Mouse (Mus musculus) limb, embryonic 12.5 days (tissue): Measurements from ENCODE around the gene Phf23. TPM values are rescaled to one million over a fixed set of nuclear protein-coding genes. Genes with fewer than 3 reads are reported as not detected.
A peak's percentile ranks its signal among the peaks of the same experiment; 100 is the strongest.

Experiments
- ATAC-seq: fragments of 200-750 bp; cut with Nextera tagmentation; 2 replicates; pipeline ENCODE4 v1.8.0; 2017; ENCODE audit warnings: low read depth, moderate TSS enrichment; ENCODE audit not compliant: insufficient number of reproducible peaks, insufficient read depth, low FRiP score, low TSS enrichment
- H3K27ac ChIP-seq: fragments of 300-500 bp; sonication (generic); 2 replicates; pipeline ENCODE4 v1.5.1; 2016; ENCODE audit warnings: mild to moderate bottlenecking, moderate library complexity
- H3K27me3 ChIP-seq: fragments of 300-500 bp; sonication (generic); 2 replicates; pipeline ENCODE4 v1.6.1; 2016; ENCODE audit warnings: mild to moderate bottlenecking, moderate library complexity
- H3K36me3 ChIP-seq: fragments of 300-500 bp; sonication (generic); 2 replicates; pipeline ENCODE4 v1.6.1; 2016; ENCODE audit warnings: mild to moderate bottlenecking, moderate library complexity
- H3K4me1 ChIP-seq: fragments of 300-500 bp; sonication (generic); replicated peaks from 2 replicates; pipeline ENCODE4 v1.6.1; 2016
- H3K4me2 ChIP-seq: fragments of 300-500 bp; sonication (generic); 2 replicates; pipeline ENCODE4 v1.6.1; 2016; ENCODE audit warnings: mild to moderate bottlenecking, moderate library complexity
- H3K4me3 ChIP-seq: fragments of 300-500 bp; sonication (generic); replicated peaks from 2 replicates; pipeline ENCODE4 v1.5.1; 2016; ENCODE audit warnings: mild to moderate bottlenecking
- H3K9ac ChIP-seq: fragments of 300-500 bp; sonication (generic); replicated peaks from 2 replicates; pipeline ENCODE4 v1.6.1; 2016; ENCODE audit warnings: mild to moderate bottlenecking, moderate library complexity
- H3K9me3 ChIP-seq: fragments of 300-500 bp; sonication (generic); 2 replicates; pipeline ENCODE4 v1.6.1; 2016; ENCODE audit warnings: mild to moderate bottlenecking, moderate library complexity
- WGBS: fragments of 180-500 bp; shearing (Covaris S2); methylation state at CpG from one replicate; pipeline ENCODE4 v1.1.7; 2016; 5-methylcytosine and 5-hydroxymethylcytosine counted together
- polyA plus RNA-seq: library from polyadenylated mRNA; unstranded; fragments of >200 nt; fragmentation: Nextera tagmentation; extraction: Ambion mirVana; gene quantifications from 2 replicates; pipeline ENCODE4 v1.2.1, GENCODE M21; 2016

Gene Phf23
- polyA plus RNA-seq, 1 experiment from 2014 or later = 102 TPM

DNA sequence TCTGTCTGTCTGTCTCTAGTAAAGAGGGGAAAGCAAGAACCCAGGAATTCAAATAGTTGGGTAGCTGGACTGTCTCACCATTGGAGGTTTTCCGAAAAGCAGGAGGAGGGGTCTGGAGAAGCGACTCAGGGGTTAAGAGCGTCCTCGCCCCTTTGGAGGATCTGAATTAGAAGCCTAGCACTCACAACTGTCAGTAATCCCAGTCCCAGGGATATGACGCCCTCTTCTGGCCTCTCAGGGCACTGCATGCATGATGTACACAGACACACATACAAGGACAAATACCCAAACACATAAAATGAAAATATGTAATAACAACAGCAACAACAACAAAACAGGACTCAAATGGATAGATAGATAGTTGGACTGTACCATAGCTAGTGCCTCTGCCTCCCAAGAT is 35.0 kb upstream of the Phf23 start:
- Histone ChIP-seq H3K9ac (no peak overlapping the region), H3K4me1 (peaks cover 7% of the 10 kb centered on the region; the same call in 1 of the 2 replicates), H3K4me2 (no peak overlapping the region), H3K27ac (no peak overlapping the region), H3K27me3 (peaks cover 61% of the 10 kb centered on the region), H3K4me3 (no peak overlapping the region), H3K9me3 (no peaks in the 10 kb centered on the region), H3K36me3 (no peaks in the 10 kb centered on the region)
- ATAC-seq = no peak
- WGBS = 34% methylated on average over 5 of the region's 5 CpGs

DNA sequence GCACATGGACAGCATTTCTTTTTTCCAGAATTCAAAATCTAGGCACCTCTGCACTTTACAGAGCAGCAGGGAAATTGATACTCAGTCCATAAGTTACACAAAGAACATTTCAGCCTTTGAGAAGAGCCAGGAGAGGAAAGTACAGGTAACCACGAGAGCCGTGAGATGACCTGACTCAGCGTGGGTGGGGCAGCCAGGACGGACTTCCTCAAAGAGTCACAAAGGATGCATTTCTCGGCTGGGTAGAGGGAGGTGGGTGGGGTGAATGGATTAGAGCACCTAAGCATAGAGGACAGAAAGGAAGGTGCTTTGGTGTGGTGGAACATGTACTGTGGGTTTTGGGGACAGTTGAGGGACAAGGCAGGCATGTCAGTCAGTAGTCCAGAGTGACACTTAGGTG is 33.7 kb upstream of the Phf23 start:
- peaks cover 74% of the 10 kb centered on the region for H3K27me3 ChIP-seq
- H3K36me3 ChIP-seq = no peaks in the 10 kb centered on the region
- H3K4me3 ChIP-seq = no peak overlapping the region
- no peak overlapping the region for H3K27ac ChIP-seq
- H3K9me3 ChIP-seq = no peaks in the 10 kb centered on the region
- no peak overlapping the region for H3K9ac ChIP-seq
- no peak overlapping the region for H3K4me2 ChIP-seq
- 37% methylated on average over 5 of the region's 5 CpGs for WGBS
- peaks cover 18% of the 10 kb centered on the region for H3K4me1 ChIP-seq
- no peak for ATAC-seq

DNA sequence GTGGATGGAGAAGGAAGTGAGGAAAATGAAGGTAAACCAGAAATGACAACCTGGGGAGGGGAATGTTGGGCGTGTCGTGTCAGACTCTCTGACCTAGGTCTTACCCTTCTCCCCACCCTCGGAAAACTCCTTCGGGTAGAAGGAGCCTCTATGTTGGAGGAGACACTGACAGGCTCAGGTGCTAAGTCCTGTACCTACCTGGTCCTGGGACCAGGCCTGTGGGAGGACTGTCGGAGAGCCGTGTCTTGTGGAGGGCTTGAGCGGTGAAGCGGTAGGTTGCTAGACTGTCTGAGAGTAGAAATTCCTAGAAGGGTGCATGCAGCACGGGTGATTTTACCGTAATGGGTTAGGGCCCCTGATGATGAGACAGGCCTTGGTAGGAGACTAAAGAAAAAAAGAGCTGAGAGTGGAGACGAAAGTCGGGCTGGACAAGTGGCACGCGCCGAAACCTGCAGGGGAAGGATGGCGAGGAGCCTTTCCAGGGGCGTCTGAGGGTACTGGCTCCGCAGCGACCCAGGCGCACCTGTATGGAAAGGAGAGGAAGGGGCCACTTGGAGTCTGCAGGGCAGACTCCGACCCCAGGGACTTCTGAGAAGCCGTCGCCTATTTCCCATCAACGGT is 30.8 kb upstream of the Phf23 start, which contains the start of gene Cldn7:
TSS of gene Cldn7 (plus strand) at position 130 of the 621 bp plus-strand sequence.
- Histone ChIP-seq H3K4me1 (peaks cover 20% of the 10 kb centered on the region), H3K27me3 (peaks cover 83% of the 10 kb centered on the region), H3K4me2 (peak within 1 kb of the TSS; percentile 35), H3K4me3 (peak within 1 kb of the TSS; percentile 42), H3K27ac (no peak within 1 kb of the TSS), H3K36me3 (peaks cover 22% of the 10 kb centered on the region), H3K9me3 (no peaks in the 10 kb centered on the region), H3K9ac (no peak within 1 kb of the TSS)
- 9% methylated on average over 24 of the region's 24 CpGs for WGBS
- no peak for ATAC-seq

DNA sequence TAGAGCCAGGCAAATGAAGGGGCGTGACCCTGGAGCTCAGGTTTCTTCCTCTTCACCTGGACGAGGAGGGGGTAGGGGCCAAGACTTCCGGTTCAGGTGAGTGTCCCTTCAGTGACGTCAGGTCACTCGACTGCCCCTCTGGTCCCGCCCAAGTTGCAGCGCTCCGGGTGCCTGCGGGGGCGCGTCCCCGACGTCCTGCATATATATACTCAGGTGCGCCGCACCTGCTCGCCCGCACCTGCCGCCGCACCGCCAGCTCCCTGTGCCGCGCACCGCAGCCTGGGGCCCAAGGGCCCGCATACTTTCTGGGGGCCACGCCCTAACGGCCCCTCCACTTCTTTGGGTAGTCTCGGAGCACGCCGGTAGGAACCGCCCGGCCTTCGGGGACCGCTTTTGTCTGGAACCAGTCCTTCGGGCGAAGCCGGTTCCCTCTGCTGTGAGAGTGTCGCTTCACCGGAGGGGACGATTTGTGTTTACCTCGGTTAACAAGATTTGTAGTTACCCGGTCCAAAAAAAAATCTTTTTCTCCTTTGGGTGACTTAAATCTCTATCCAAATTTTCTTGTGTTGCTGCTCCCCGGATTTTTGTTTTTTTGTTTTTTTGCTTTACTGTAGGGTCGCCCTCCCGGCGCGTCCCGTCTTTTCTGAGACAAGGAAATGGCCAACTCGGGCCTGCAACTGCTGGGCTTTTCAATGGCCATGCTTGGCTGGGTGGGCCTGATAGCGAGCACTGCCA is 30.1 kb upstream of the Phf23 start:
- H3K4me1 ChIP-seq = peaks cover 20% of the 10 kb centered on the region
- H3K9ac ChIP-seq = 0 out of 2 replicates have a peak overlapping the region, but pooled peaks have one; percentile 24
- H3K4me3 ChIP-seq = peak overlapping the region; percentile 42
- H3K27me3 ChIP-seq = peaks cover 82% of the 10 kb centered on the region
- 0 out of 2 replicates have a peak, but pooled peaks have one; percentile 4 for ATAC-seq
- H3K9me3 ChIP-seq = no peaks in the 10 kb centered on the region
- H3K36me3 ChIP-seq = peaks cover 29% of the 10 kb centered on the region
- H3K27ac ChIP-seq = no peak overlapping the region
- 4% methylated on average over 49 of the region's 49 CpGs for WGBS
- peak overlapping the region; percentile 68 for H3K4me2 ChIP-seq

DNA sequence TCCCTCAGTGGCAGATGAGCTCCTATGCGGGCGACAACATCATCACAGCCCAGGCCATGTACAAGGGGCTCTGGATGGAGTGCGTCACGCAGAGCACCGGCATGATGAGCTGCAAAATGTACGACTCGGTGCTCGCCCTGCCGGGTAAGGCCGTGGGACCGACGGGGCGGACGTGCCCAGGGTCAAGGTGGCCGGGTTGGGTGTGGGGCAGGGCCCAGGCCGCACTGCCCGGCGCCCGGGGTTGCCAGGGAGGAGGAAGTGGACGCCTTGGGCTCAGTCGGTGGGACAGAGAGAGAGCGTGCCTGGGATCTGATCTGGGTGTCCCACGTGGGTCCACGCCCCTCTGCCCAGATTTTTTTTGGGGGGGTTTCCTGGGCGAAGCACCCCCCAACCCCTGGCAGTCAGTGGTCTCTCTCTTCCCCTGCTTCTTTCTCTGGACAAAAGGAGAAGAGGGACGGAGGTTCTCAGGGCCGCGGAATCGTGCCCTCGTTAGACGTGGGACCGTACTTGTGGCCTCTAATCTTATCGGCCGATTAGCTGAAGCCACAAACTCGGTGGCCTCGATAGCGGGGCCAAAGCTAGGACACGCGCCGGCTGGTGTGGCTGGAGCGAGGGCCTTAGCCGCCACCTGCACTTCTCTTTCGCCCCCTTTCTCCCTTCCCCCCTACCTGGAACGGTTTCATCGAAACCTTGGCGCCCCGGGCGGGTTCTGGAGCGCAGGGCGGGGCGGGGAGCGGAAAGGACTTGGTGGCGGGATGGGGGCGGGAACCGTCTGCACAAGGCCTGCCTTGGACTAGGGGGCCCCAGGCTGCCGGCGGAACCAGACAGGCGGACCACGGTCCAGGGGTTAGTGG is 29.3 kb upstream of the Phf23 start:
- no peak overlapping the region for H3K27ac ChIP-seq
- peaks cover 74% of the 10 kb centered on the region for H3K27me3 ChIP-seq
- peaks cover 20% of the 10 kb centered on the region for H3K4me1 ChIP-seq
- peak overlapping the region; percentile 42 for H3K4me3 ChIP-seq
- peaks cover 33% of the 10 kb centered on the region for H3K36me3 ChIP-seq
- ATAC-seq = peak; percentile 34; the same call in 1 of the 2 replicates
- WGBS = 1% methylated on average over 59 of the region's 59 CpGs
- H3K4me2 ChIP-seq = peak overlapping the region; percentile 68
- peak overlapping the region; percentile 24 for H3K9ac ChIP-seq
- H3K9me3 ChIP-seq = no peaks in the 10 kb centered on the region

DNA sequence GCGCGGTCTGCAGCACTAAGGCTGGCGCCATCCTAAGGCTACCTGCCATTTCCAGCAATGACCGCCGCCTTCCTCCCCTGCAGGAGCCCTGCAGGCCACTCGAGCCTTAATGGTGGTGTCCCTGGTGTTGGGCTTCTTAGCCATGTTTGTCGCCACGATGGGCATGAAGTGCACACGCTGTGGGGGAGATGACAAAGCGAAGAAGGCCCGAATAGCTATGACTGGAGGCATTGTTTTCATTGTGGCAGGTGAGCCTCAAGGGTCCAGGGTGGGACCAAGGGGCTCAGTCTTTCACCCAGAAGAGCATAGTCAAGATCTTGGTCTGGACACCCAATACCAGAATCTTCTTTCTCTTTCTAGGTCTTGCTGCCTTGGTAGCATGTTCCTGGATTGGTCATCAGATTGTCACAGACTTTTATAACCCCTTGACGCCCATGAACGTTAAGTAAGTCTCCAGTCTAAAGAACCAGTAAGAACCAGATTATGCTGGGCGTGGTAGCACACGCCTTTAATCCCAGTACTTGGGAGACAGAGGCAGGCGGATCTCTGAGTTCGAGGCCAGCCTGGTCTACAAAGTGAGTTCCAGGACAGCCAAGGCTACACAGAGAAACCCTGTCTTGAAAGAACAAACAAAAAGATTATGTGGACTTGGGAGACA is 28.6 kb upstream of the Phf23 start:
- Histone ChIP-seq H3K9ac (peak overlapping the region; percentile 24), H3K27ac (no peak overlapping the region), H3K27me3 (peaks cover 67% of the 10 kb centered on the region), H3K4me1 (peaks cover 20% of the 10 kb centered on the region), H3K4me2 (peak overlapping the region; percentile 68), H3K9me3 (no peaks in the 10 kb centered on the region), H3K4me3 (peak overlapping the region; percentile 42), H3K36me3 (peaks cover 41% of the 10 kb centered on the region)
- WGBS = 38% methylated on average over 17 of the region's 17 CpGs
- no peak for ATAC-seq

DNA sequence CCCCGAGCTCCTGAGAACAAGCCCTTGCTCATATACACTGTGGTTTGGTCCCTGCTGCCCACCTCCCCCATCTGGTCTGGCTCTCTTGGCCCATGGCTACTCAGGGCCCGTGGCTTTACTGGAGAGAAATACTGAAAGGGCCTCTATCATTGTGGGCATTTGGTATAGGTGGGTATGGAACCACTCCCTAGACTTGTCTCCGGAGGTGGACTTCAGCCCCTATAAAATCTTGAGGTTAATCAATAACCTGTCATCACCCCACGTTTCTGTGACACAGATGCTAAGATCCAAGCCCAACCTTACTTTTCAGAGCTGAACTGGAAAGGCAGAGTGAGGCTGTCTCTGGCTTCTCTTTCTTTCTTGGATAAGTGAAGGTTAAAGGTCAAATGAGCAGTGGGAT is 26.8 kb upstream of the Phf23 start:
- H3K27me3 ChIP-seq = peaks cover 50% of the 10 kb centered on the region
- no peak for ATAC-seq

DNA sequence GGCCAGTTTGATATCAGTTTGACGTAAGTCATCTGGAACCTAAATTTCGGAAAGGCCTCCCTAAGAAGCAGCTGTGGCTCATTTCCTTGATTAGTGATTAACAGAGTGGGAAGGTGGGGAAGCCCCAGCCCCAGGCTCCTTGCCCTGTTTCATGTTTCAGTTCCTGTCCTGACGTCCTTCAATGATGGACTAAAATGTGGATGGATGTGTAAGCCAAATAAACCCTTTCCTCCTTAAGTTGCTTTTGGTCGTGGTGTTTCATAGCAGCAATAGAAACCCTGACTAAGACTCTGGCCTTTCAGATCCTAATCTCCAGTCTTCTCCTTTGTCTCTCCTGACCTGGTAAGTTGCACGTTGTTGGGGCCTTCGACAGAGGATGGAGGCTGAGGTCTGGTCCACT is 25.4 kb upstream of the Phf23 start:
- no peak for ATAC-seq
- peaks cover 35% of the 10 kb centered on the region for H3K27me3 ChIP-seq
- H3K27ac ChIP-seq = 0 out of 2 replicates have a peak overlapping the region, but pooled peaks have one; percentile 5
- H3K9ac ChIP-seq = no peak overlapping the region
- no peak overlapping the region for H3K4me2 ChIP-seq
- H3K4me1 ChIP-seq = peaks cover 16% of the 10 kb centered on the region
- no peaks in the 10 kb centered on the region for H3K9me3 ChIP-seq
- H3K4me3 ChIP-seq = no peak overlapping the region
- WGBS = 78% methylated on average over 6 of the region's 6 CpGs
- H3K36me3 ChIP-seq = peaks cover 73% of the 10 kb centered on the region

More for the DNA sequence above, 26.8 kb upstream of the Phf23 start:
- 85% methylated on average over 4 of the region's 4 CpGs for WGBS
- Histone ChIP-seq H3K9me3 (no peaks in the 10 kb centered on the region), H3K4me3 (no peak overlapping the region), H3K36me3 (peaks cover 59% of the 10 kb centered on the region), H3K9ac (no peak overlapping the region), H3K4me2 (no peak overlapping the region), H3K27ac (no peak overlapping the region), H3K4me1 (peaks cover 20% of the 10 kb centered on the region)

DNA sequence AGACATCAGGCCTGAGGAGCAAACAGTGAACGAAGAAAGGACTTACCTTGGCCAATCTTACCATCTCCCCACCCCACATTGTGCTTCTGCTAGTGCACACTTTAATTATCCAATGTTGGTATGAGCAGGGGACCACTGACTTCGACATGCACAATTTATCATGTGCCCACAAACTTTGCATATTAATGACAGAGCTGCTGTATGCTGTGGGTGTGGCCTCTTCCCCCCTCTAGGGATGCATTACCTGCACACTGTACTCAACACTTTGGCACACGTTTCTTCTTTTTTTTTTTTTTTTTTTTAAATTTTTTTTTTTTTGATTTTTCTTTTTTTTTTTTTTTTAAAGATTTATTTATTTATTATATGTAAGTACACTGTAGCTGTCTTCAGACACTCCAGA is 24.8 kb upstream of the Phf23 start:
- Histone ChIP-seq H3K9ac (no peak overlapping the region), H3K27me3 (peaks cover 30% of the 10 kb centered on the region), H3K4me2 (no peak overlapping the region), H3K27ac (no peak overlapping the region), H3K9me3 (no peaks in the 10 kb centered on the region), H3K36me3 (peaks cover 79% of the 10 kb centered on the region), H3K4me1 (peaks cover 13% of the 10 kb centered on the region), H3K4me3 (no peak overlapping the region)
- ATAC-seq = no peak
- 84% methylated on average over 3 of the region's 3 CpGs for WGBS

DNA sequence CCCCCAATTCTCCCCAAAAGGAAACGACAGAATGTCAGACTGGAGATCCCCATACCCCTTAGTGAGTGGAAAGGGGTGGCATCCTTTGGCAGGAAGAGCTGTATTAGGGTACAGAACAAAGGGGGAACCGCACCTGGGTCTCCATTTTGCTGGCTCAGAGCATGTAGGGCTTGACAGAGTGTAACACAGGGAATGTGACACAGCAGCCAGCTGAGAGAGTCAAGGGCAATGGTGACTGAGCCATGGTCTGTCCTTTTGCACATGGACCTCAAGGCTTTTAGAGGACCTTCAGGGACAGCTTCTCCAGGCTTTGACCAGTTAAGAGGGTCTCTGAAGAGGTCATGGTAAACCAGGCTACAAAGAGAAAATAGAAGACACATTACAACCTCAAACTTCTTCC is 20.7 kb upstream of the Phf23 start:
- H3K9me3 ChIP-seq = no peaks in the 10 kb centered on the region
- peaks cover 8% of the 10 kb centered on the region; the same call in 1 of the 2 replicates for H3K4me1 ChIP-seq
- no peaks in the 10 kb centered on the region for H3K27me3 ChIP-seq
- no peak overlapping the region for H3K4me3 ChIP-seq
- no peak overlapping the region for H3K27ac ChIP-seq
- no peak overlapping the region for H3K9ac ChIP-seq
- H3K4me2 ChIP-seq = no peak overlapping the region
- H3K36me3 ChIP-seq = peaks cover 83% of the 10 kb centered on the region
- no peak for ATAC-seq
- WGBS = 91% methylated on average over 2 of the region's 2 CpGs
